Mouse (Mus musculus) midbrain, embryonic 12.5 days (tissue): Measurements from ENCODE around the gene Ubash3a. TPM values are rescaled to one million over a fixed set of nuclear protein-coding genes. Genes with fewer than 3 reads are reported as not detected.

Source experiments
- ATAC-seq: fragments of 200-750 bp; cut with Nextera tagmentation; 2 replicates; pipeline ENCODE4 v1.8.0; 2017; ENCODE audit warnings: low read depth, moderate TSS enrichment, moderate library complexity; ENCODE audit not compliant: low FRiP score
- H3K27ac ChIP-seq: fragments of 300-500 bp; sonication (generic); replicated peaks from 2 replicates; pipeline ENCODE4 v1.5.1; 2016; ENCODE audit warnings: mild to moderate bottlenecking
- H3K27me3 ChIP-seq: fragments of 300-500 bp; sonication (generic); 2 replicates; pipeline ENCODE4 v1.6.1; 2016; ENCODE audit warnings: mild to moderate bottlenecking
- H3K36me3 ChIP-seq: fragments of 300-500 bp; sonication (generic); 2 replicates; pipeline ENCODE4 v1.6.1; 2016
- H3K4me1 ChIP-seq: fragments of 300-500 bp; sonication (generic); 2 replicates; pipeline ENCODE4 v1.6.1; 2016
- H3K4me2 ChIP-seq: fragments of 300-500 bp; sonication (generic); replicated peaks from 2 replicates; pipeline ENCODE4 v1.6.1; 2016; ENCODE audit warnings: mild to moderate bottlenecking, moderate library complexity
- H3K4me3 ChIP-seq: fragments of 300-500 bp; sonication (generic); 2 replicates; pipeline ENCODE4 v1.5.1; 2016; ENCODE audit warnings: mild to moderate bottlenecking
- H3K9ac ChIP-seq: fragments of 300-500 bp; sonication (generic); replicated peaks from 2 replicates; pipeline ENCODE4 v1.6.1; 2016; ENCODE audit warnings: mild to moderate bottlenecking, moderate library complexity
- H3K9me3 ChIP-seq: fragments of 300-500 bp; sonication (generic); 2 replicates; pipeline ENCODE4 v1.6.1; 2016; ENCODE audit warnings: mild to moderate bottlenecking
- WGBS: fragments of 180-500 bp; shearing (Covaris S2); methylation state at CpG from one replicate; pipeline ENCODE4 v1.1.7; 2016; 5-methylcytosine and 5-hydroxymethylcytosine counted together
- polyA plus RNA-seq: library from polyadenylated mRNA; unstranded; fragments of >200 nt; fragmentation: Nextera tagmentation; extraction: Ambion mirVana; gene quantifications from 2 replicates; pipeline ENCODE4 v1.2.1, GENCODE M21; 2016

Gene Ubash3a
- polyA plus RNA-seq, 1 experiment from 2014 or later: 0.09 TPM

- no peak overlapping the region; the same call in 1 of the 2 replicates for H3K27ac ChIP-seq
- peak overlapping the region; percentile 41; the same call in 1 of the 2 replicates for H3K9ac ChIP-seq
- no peaks in the 10 kb centered on the region for H3K9me3 ChIP-seq
- 0 out of 2 replicates have a peak, but pooled peaks cover 3% of the 10 kb centered on the region for H3K4me1 ChIP-seq
- no peak for ATAC-seq
- H3K4me2 ChIP-seq: no peak overlapping the region
- no peak overlapping the region for H3K4me3 ChIP-seq
- H3K36me3 ChIP-seq: no peaks in the 10 kb centered on the region
- 64% methylated on average over 5 of the region's 5 CpGs for WGBS
- 0 out of 2 replicates have a peak, but pooled peaks cover 7% of the 10 kb centered on the region for H3K27me3 ChIP-seq
These were observed 46.3 kb downstream of the Ubash3a start for GRCm38 (mm10) chr17:31253951-31254350.

DNA sequence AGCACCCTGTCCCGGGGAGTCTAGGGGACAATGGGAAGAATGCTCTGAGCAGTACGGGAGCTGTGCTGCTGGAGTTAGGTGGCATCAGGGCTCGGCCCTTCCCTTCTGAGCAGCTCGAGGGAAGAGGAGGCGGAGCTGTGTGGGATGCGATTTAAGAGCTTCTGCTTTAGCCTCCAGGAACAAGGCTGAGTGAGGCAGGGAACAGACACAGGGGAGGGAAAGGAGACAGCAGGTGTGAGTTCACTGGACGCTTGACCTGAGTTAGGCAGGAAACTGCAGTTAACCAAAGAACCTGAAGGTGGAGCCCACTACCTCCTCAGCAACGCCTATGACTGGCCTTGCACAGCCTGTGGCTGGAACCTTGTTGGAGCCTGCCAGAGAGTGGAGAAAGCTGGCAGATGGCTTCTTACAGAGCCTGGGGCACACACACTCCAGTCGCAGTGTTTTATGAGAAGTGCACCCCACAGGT lies 46.8 kb downstream of the Ubash3a start:
- Histone ChIP-seq H3K27me3 (0 out of 2 replicates have a peak, but pooled peaks cover 7% of the 10 kb centered on the region), H3K9ac (peak overlapping the region; percentile 41; the same call in 1 of the 2 replicates), H3K9me3 (no peaks in the 10 kb centered on the region), H3K36me3 (no peaks in the 10 kb centered on the region), H3K4me3 (no peak overlapping the region), H3K27ac (no peak overlapping the region; the same call in 1 of the 2 replicates), H3K4me1 (0 out of 2 replicates have a peak, but pooled peaks cover 3% of the 10 kb centered on the region), H3K4me2 (no peak overlapping the region)
- 9% methylated on average over 9 of the region's 9 CpGs for WGBS
- peak; percentile 76; the same call in 1 of the 2 replicates for ATAC-seq

DNA sequence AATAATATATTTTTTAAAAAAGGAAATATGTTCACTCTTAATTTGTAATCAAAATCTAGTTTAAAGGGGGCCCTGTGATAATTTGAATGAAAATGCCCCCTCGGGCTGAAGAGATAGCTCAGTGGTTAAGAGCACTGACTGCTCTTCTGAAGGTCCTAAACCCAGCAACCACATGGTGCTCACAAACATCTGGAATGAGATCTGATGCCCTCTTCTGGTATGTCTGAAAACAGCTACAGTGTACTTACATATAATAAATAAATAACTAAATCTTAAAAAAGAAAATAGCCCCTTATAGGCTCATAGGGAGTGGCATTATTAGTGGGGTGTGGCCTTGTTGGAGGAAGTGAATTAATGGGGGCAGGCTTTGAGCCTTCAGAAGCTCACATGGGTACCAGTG lies 49.5 kb downstream of the Ubash3a start:
- H3K36me3 ChIP-seq: no peaks in the 10 kb centered on the region
- no peak for ATAC-seq
- H3K9ac ChIP-seq: no peak overlapping the region
- H3K9me3 ChIP-seq: no peaks in the 10 kb centered on the region
- WGBS: 83% methylated on average over 1 of the region's 1 CpGs
- no peak overlapping the region for H3K27ac ChIP-seq
- 0 out of 2 replicates have a peak, but pooled peaks cover 3% of the 10 kb centered on the region for H3K4me1 ChIP-seq
- H3K27me3 ChIP-seq: 0 out of 2 replicates have a peak, but pooled peaks cover 7% of the 10 kb centered on the region
- H3K4me2 ChIP-seq: no peak overlapping the region
- H3K4me3 ChIP-seq: no peak overlapping the region

GRCm38 (mm10) chr17:31257898-31258297 lies 50.2 kb downstream of the Ubash3a start:
- no peaks in the 10 kb centered on the region for H3K9me3 ChIP-seq
- H3K36me3 ChIP-seq: no peaks in the 10 kb centered on the region
- 88% methylated on average over 12 of the region's 12 CpGs for WGBS
- H3K27me3 ChIP-seq: 0 out of 2 replicates have a peak, but pooled peaks cover 7% of the 10 kb centered on the region
- H3K27ac ChIP-seq: no peak overlapping the region
- no peak overlapping the region for H3K9ac ChIP-seq
- ATAC-seq: no peak
- H3K4me2 ChIP-seq: no peak overlapping the region
- H3K4me1 ChIP-seq: 0 out of 2 replicates have a peak, but pooled peaks cover 3% of the 10 kb centered on the region
- H3K4me3 ChIP-seq: no peak overlapping the region

DNA sequence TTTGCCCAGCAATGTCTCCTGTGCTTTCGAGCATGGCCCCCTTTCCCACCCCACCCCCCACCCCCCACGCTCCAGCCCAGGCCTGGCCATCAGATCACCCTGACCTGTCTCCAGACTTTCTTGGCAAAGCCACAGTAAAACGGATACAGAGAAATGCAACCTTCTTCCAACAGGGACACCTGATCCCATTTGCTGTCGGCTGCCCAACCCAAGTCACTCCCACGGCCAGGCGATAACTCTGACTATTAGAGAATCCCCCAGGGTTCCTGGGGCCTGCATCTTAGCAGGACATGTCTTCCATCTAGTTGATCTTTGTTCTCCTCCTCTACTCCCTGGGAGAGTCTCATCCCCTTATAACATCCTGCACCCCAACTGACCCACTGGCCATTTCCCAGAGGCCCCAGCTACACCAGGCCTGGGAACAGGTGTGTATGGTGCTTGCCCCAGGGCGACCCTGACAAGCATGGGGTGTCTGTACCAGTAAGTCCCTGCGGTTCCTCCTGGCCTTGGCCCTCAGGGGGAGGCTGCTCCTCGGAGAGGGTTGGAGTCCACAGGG lies 50.7 kb downstream of the Ubash3a start:
- H3K4me3 ChIP-seq: no peak overlapping the region
- H3K4me2 ChIP-seq: no peak overlapping the region
- H3K9ac ChIP-seq: no peak overlapping the region
- no peaks in the 10 kb centered on the region for H3K36me3 ChIP-seq
- H3K27ac ChIP-seq: no peak overlapping the region
- H3K4me1 ChIP-seq: 0 out of 2 replicates have a peak, but pooled peaks cover 3% of the 10 kb centered on the region
- H3K27me3 ChIP-seq: 0 out of 2 replicates have a peak, but pooled peaks cover 7% of the 10 kb centered on the region
- no peaks in the 10 kb centered on the region for H3K9me3 ChIP-seq
- 92% methylated on average over 9 of the region's 9 CpGs for WGBS
- no peak for ATAC-seq

DNA sequence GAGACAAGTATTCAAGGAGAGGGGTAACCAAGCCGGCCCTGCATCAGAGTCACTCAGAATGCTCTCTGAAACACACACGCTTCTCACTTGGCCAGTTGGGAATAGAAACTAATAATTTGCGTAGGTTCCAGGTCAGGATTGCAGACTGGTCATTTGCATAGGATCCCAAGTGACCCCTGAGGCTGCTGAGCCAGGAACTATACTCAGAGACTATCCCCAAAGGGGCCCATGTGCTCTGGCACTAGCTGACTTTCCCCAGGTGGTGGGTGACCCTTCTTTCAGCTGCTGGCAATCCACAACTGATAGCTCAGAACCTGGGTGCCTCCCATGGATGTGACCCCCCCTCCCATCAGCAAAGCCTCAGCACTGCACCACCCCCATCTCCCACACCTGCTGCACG lies 51.5 kb downstream of the Ubash3a start:
- no peak overlapping the region for H3K27ac ChIP-seq
- H3K9me3 ChIP-seq: no peaks in the 10 kb centered on the region
- H3K4me1 ChIP-seq: 0 out of 2 replicates have a peak, but pooled peaks cover 3% of the 10 kb centered on the region
- no peak for ATAC-seq
- H3K4me3 ChIP-seq: no peak overlapping the region
- no peaks in the 10 kb centered on the region for H3K36me3 ChIP-seq
- 66% methylated on average over 4 of the region's 4 CpGs for WGBS
- no peak overlapping the region for H3K4me2 ChIP-seq
- H3K9ac ChIP-seq: no peak overlapping the region
- 0 out of 2 replicates have a peak, but pooled peaks cover 3% of the 10 kb centered on the region for H3K27me3 ChIP-seq

DNA sequence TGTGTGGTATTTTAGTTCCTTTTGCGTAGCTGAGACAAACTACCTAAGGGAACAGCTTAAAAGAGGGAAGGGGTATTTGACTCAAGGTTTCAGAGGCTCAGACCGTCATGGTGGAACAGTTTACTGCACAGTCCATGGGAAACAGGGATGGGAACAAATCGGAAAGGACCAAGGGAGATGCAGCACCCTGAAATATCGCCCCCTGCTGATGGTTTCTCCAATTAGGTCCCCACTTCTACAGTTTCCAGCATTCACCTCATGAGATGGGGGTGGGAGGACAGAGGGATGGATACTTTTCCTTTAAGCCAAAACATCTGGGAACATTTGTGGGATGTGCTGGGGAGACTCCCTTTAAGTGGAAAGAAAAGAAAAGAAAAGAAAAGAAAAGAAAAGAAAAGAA lies 52.2 kb downstream of the Ubash3a start:
- Histone ChIP-seq H3K9ac (no peak overlapping the region), H3K4me3 (no peak overlapping the region), H3K27me3 (no peaks in the 10 kb centered on the region), H3K36me3 (no peaks in the 10 kb centered on the region), H3K9me3 (no peaks in the 10 kb centered on the region), H3K27ac (no peak overlapping the region), H3K4me1 (0 out of 2 replicates have a peak, but pooled peaks cover 1% of the 10 kb centered on the region), H3K4me2 (no peak overlapping the region)
- 74% methylated on average over 4 of the region's 4 CpGs for whole genome bisulfite sequencing
- no peak for ATAC-seq

DNA sequence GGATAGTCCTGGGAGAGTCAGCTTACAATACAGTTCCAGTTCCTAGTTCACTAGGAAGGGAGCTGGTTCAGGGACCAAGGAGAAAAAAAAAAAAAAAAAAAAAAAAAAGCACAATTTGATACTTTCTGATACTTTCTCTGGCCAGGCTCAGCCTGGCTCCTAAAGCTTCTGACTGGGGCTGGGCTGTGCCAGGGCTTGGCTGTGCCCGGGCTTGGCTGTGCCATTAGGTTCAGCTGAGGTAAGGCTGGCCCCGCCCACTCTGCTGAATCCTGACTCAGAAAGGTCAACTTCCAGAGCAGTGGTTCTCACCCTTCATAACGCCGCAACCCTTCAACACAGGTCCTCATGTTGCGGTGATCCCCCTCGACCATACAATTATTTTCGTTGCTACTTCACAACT lies 52.8 kb downstream of the Ubash3a start:
- 89% methylated on average over 7 of the region's 7 CpGs for WGBS

GRCm38 (mm10) chr17:31261352-31261751 lies 53.7 kb downstream of the Ubash3a start:
- 0 out of 2 replicates have a peak, but pooled peaks cover 3% of the 10 kb centered on the region for H3K4me1 ChIP-seq
- no peak for ATAC-seq
- H3K4me3 ChIP-seq: no peak overlapping the region
- WGBS: 90% methylated on average over 6 of the region's 6 CpGs
- H3K27ac ChIP-seq: no peak overlapping the region
- no peak overlapping the region for H3K9ac ChIP-seq
- no peak overlapping the region for H3K4me2 ChIP-seq
- H3K36me3 ChIP-seq: no peaks in the 10 kb centered on the region
- no peaks in the 10 kb centered on the region for H3K27me3 ChIP-seq
- H3K9me3 ChIP-seq: no peaks in the 10 kb centered on the region

More for the DNA sequence above, 52.8 kb downstream of the Ubash3a start:
- H3K9me3 ChIP-seq: no peaks in the 10 kb centered on the region
- no peak overlapping the region for H3K4me2 ChIP-seq
- no peaks in the 10 kb centered on the region for H3K36me3 ChIP-seq
- no peaks in the 10 kb centered on the region for H3K27me3 ChIP-seq
- H3K4me1 ChIP-seq: 0 out of 2 replicates have a peak, but pooled peaks cover 3% of the 10 kb centered on the region
- no peak for ATAC-seq
- no peak overlapping the region for H3K9ac ChIP-seq
- H3K4me3 ChIP-seq: no peak overlapping the region
- H3K27ac ChIP-seq: no peak overlapping the region

- H3K27me3 ChIP-seq: no peaks in the 10 kb centered on the region
- 0 out of 2 replicates have a peak, but pooled peaks cover 3% of the 10 kb centered on the region for H3K4me1 ChIP-seq
- no peak overlapping the region for H3K4me2 ChIP-seq
- H3K4me3 ChIP-seq: no peak overlapping the region
- H3K9me3 ChIP-seq: no peaks in the 10 kb centered on the region
- H3K9ac ChIP-seq: no peak overlapping the region
- no peaks in the 10 kb centered on the region for H3K36me3 ChIP-seq
- ATAC-seq: no peak
- no peak overlapping the region for H3K27ac ChIP-seq
- WGBS: 67% methylated on average over 5 of the region's 5 CpGs
These were observed 55.0 kb downstream of the Ubash3a start for GRCm38 (mm10) chr17:31262715-31263114.

GRCm38 (mm10) chr17:31263770-31264169 lies 56.1 kb downstream of the Ubash3a start:
- no peak overlapping the region for H3K4me3 ChIP-seq
- H3K4me2 ChIP-seq: no peak overlapping the region
- H3K9ac ChIP-seq: no peak overlapping the region
- no peaks in the 10 kb centered on the region for H3K9me3 ChIP-seq
- H3K27me3 ChIP-seq: no peaks in the 10 kb centered on the region
- H3K4me1 ChIP-seq: 0 out of 2 replicates have a peak, but pooled peaks cover 3% of the 10 kb centered on the region
- no peaks in the 10 kb centered on the region for H3K36me3 ChIP-seq
- WGBS: 83% methylated on average over 5 of the region's 5 CpGs
- no peak for ATAC-seq
- no peak overlapping the region for H3K27ac ChIP-seq

- Histone ChIP-seq H3K9me3 (no peaks in the 10 kb centered on the region), H3K4me2 (no peak overlapping the region), H3K4me1 (0 out of 2 replicates have a peak, but pooled peaks cover 3% of the 10 kb centered on the region), H3K4me3 (no peak overlapping the region), H3K9ac (no peak overlapping the region), H3K36me3 (no peaks in the 10 kb centered on the region), H3K27ac (no peak overlapping the region), H3K27me3 (no peaks in the 10 kb centered on the region)
- ATAC-seq: no peak
- 57% methylated on average over 6 of the region's 6 CpGs for WGBS
These were observed 56.7 kb downstream of the Ubash3a start for GRCm38 (mm10) chr17:31264372-31264771.
